Mouse (Mus musculus) kidney, postnatal 0 days (tissue): ENCODE results near the gene Tmem139. TPM values are rescaled to one million over a fixed set of nuclear protein-coding genes. Genes with fewer than 3 reads are reported as not detected.
A peak's percentile ranks its signal among the peaks of the same experiment; 100 is the strongest.

ENCODE experiments used
- ATAC-seq: fragments of 200-750 bp; cut with Nextera tagmentation; replicated peaks from 2 replicates; pipeline ENCODE4 v1.8.0; 2017; ENCODE audit warnings: low read depth, moderate number of reproducible peaks, moderate TSS enrichment, moderate library complexity; ENCODE audit not compliant: low FRiP score
- DNase-seq: peaks from one replicate; pipeline ENCODE4 v3.0.0-alpha.2; 2016; ENCODE audit warnings: low spot score
- H3K27ac ChIP-seq: fragments of 300-500 bp; sonication (generic); 2 replicates; pipeline ENCODE4 v1.5.1; 2014; ENCODE audit warnings: mild to moderate bottlenecking
- H3K27me3 ChIP-seq: fragments of 300-500 bp; sonication (generic); 2 replicates; pipeline ENCODE4 v1.6.1; 2014; ENCODE audit warnings: low read length, mixed read lengths; ENCODE audit not compliant: insufficient read depth
- H3K36me3 ChIP-seq: fragments of 300-500 bp; sonication (generic); 2 replicates; pipeline ENCODE4 v1.6.1; 2014; ENCODE audit warnings: low read length, mixed read lengths; ENCODE audit not compliant: insufficient read depth
- H3K4me1 ChIP-seq: fragments of 300-500 bp; sonication (generic); replicated peaks from 2 replicates; pipeline ENCODE4 v1.6.1; 2014; ENCODE audit warnings: antibody characterized with exemption, low read length, mixed read lengths; ENCODE audit not compliant: insufficient read depth
- H3K4me2 ChIP-seq: fragments of 300-500 bp; sonication (generic); 2 replicates; pipeline ENCODE4 v1.6.1; 2014; ENCODE audit warnings: mild to moderate bottlenecking, low read length, moderate library complexity, mixed read lengths
- H3K4me3 ChIP-seq: fragments of 300-500 bp; sonication (generic); replicated peaks from 2 replicates; pipeline ENCODE4 v1.5.1; 2014; ENCODE audit warnings: low read depth, low read length
- H3K9ac ChIP-seq: fragments of 300-500 bp; sonication (generic); 2 replicates; pipeline ENCODE4 v1.6.1; 2014; ENCODE audit warnings: low read depth, low read length
- H3K9me3 ChIP-seq: fragments of 300-500 bp; sonication (generic); replicated peaks from 2 replicates; pipeline ENCODE4 v1.6.1; 2016; ENCODE audit warnings: low read length, inconsistent platforms, mixed read lengths
- CTCF ChIP-seq: IDR thresholded peaks from 2 replicates; pipeline ENCODE4 v1.5.1; 2016; ENCODE audit warnings: antibody characterized with exemption, low read depth, mild to moderate bottlenecking, moderate library complexity
- WGBS: fragments of 180-500 bp; shearing (Covaris S2); extraction: QIAGEN DNeasy Blood & Tissue Kit; methylation state at CpG from one replicate; pipeline ENCODE4 v1.1.7; 2014; 5-methylcytosine and 5-hydroxymethylcytosine counted together
- polyA plus RNA-seq: library from polyadenylated mRNA; unstranded; fragments of >200 nt; fragmentation: Nextera tagmentation; extraction: Ambion mirVana; gene quantifications from 2 replicates; pipeline ENCODE4 v1.2.1, GENCODE M21; 2015

Tmem139 gene
- 7.0 and 7.1 TPM in 2 replicates for polyA plus RNA-seq

DNA sequence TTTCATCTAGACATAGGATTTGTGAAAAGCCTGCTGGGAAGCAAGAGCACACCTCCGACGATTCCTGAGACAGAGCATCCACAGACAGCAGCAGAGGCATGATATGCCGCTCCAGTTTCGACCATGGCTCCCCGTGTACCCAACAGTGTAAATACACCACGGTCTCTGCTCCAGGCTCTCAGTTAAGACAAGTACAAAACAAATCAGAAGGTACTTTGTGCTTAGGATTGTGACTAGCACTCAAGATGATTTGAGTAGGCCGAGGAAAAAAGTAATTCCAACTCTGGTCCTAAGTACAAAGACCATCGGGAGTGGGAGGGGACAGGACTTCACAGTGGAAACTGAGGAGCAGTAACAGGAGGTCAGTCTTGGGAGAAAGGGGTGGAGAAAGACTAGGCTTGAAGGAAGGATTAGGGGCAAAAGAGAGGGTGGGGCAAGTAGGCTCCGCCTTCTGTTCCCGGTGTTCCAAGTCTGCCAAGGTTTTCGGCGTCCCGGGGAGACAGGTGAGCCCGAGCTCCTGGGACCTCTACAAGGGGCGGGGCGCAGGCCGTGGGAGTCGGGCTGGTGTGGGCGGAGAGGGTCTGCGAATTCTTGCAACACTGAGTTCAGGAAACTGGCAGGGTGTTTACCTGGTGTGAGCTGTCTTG is at the start of gene Tmem139:
Gene Tmem139, plus strand, starts transcription at position 447 of the 647 bp plus-strand sequence.
- TF ChIP-seq CTCF, result no peak
- peak within 1 kb of the TSS; percentile 56 for H3K4me2 ChIP-seq
- H3K9me3 ChIP-seq, result no peaks in the 10 kb centered on the region
- peak within 1 kb of the TSS; percentile 42; the same call in 1 of the 2 replicates for H3K9ac ChIP-seq
- H3K4me3 ChIP-seq, result peak within 1 kb of the TSS; percentile 29
- H3K27me3 ChIP-seq, result no peaks in the 10 kb centered on the region
- no peaks in the 10 kb centered on the region for H3K36me3 ChIP-seq
- 16% methylated on average over 20 of the region's 20 CpGs for WGBS
- H3K4me1 ChIP-seq, result 0 out of 2 replicates have a peak, but pooled peaks cover 3% of the 10 kb centered on the region
- H3K27ac ChIP-seq, result peak within 1 kb of the TSS; percentile 62
- no peak for ATAC-seq
- DNase-seq, result peak; percentile 36

GRCm38 (mm10) chr6:42215028-42215427 is 46.7 kb upstream of the Tmem139 start, which contains the start of gene Tas2r144:
TSS of gene Tas2r144 (plus strand) at chr6:42215328.
- TF ChIP-seq CTCF, result no peak
- no peak within 1 kb of the TSS for H3K4me3 ChIP-seq
- H3K27ac ChIP-seq, result no peak within 1 kb of the TSS
- H3K9ac ChIP-seq, result no peak within 1 kb of the TSS
- H3K9me3 ChIP-seq, result no peaks in the 10 kb centered on the region
- H3K4me1 ChIP-seq, result no peaks in the 10 kb centered on the region
- DNase-seq (no peak), ATAC-seq (no peak)
- H3K36me3 ChIP-seq, result no peaks in the 10 kb centered on the region
- H3K4me2 ChIP-seq, result no peak within 1 kb of the TSS
- WGBS, result 83% methylated on average over 2 of the region's 2 CpGs
- H3K27me3 ChIP-seq, result no peaks in the 10 kb centered on the region

DNA sequence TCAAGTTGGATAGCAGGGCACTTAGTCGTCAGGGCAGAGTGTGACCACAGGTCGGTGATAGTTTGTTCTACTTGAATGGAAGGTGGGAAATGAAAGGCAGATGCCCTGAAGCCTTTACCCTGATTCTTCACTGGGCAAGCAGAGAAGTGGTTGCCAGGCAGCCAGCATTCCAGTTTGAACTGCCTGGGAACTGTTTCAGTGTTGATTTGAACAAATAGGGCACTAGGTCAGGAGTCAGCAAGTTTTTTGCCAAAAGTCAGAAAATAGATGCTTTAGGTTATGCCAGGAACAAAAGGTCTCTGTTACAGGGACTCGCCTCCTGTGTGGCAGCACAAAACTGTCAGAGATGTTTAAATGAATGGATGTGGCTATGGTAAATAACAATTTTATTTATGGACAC is 39.5 kb upstream of the Tmem139 start:
- Histone ChIP-seq H3K4me2 (no peak overlapping the region), H3K27me3 (no peaks in the 10 kb centered on the region), H3K4me3 (no peak overlapping the region), H3K9me3 (no peaks in the 10 kb centered on the region), H3K27ac (no peak overlapping the region), H3K36me3 (no peaks in the 10 kb centered on the region), H3K9ac (no peak overlapping the region), H3K4me1 (no peaks in the 10 kb centered on the region)
- ATAC-seq, result no peak
- no peak for TF ChIP-seq CTCF
- no peak for DNase-seq
- WGBS, result 60% methylated on average over 3 of the region's 3 CpGs

DNA sequence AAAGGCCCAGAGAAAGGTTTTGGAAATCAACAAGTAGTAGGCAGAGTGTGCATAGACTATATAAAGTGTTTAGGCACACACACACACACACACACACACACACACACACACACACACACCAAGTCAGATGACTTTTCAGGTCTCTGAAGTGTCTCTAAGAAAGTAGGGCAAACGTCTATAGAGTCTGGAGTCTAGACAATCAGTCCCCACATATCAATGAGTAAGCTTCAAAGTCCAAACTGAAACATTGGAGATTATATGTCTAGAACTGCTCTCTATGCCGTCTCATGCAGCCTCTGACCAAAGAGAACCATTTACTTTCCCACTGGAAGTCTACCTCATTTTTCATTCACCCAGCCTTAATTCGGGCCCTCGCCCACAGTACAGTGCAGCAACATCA is 36.7 kb upstream of the Tmem139 start:
- no peak for ATAC-seq

DNA sequence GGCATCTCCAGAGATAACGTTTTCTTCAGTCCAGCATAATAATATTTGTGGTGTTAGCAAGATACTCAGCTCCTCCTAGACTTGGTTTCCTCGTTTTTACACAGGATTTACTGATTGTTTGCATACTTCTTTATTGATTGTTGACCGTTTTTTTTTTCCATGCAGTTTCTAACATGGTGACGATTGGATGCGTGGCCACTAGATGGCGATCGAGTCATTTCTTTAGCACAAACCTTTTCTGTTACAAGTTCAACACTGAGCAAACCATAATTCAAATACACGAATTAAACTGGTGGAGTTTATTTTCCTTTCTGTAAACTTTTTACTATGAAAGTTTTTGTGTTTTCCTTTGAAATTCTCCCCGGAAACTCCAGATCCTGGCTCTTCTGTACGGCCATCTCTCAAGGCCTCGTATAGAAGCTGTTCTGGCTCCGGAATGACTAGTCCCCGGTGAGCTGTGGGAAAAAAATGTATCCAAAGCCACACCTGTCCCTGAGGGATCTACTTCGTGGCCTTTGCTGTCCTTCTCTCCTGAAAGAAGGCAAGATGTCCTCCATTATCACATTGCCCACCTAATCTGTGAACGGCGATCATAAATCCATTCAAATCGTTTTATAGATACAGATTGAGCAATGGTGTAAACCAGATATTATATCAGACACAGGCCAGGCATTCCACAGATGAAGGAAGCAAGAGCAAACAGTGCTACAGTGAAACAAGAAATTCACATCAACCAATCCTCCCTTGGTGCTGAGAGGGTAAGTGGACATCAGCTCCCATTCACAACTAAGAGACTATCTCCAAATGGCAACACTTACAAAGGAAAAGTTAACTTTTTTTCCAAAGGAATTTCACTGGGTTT is 34.3 kb upstream of the Tmem139 start:
- no peaks in the 10 kb centered on the region for H3K4me1 ChIP-seq
- no peak overlapping the region for H3K4me2 ChIP-seq
- H3K36me3 ChIP-seq, result no peaks in the 10 kb centered on the region
- H3K27ac ChIP-seq, result no peak overlapping the region
- H3K27me3 ChIP-seq, result no peaks in the 10 kb centered on the region
- no peak overlapping the region for H3K9ac ChIP-seq
- WGBS, result 29% methylated on average over 17 of the region's 17 CpGs
- peak; percentile 90 for TF ChIP-seq CTCF
- H3K4me3 ChIP-seq, result no peak overlapping the region
- ATAC-seq, result no peak
- DNase-seq, result peak; percentile 85
- no peaks in the 10 kb centered on the region for H3K9me3 ChIP-seq

More for the DNA sequence above, 36.7 kb upstream of the Tmem139 start:
- Histone ChIP-seq H3K27me3 (no peaks in the 10 kb centered on the region), H3K9ac (no peak overlapping the region), H3K4me2 (no peak overlapping the region), H3K4me3 (no peak overlapping the region), H3K4me1 (no peaks in the 10 kb centered on the region), H3K9me3 (no peaks in the 10 kb centered on the region), H3K36me3 (no peaks in the 10 kb centered on the region), H3K27ac (no peak overlapping the region)
- DNase-seq, result no peak
- no peak for TF ChIP-seq CTCF
- 70% methylated on average over 4 of the region's 4 CpGs for WGBS

GRCm38 (mm10) chr6:42229610-42230009 is 32.2 kb upstream of the Tmem139 start:
- Histone ChIP-seq H3K4me1 (no peaks in the 10 kb centered on the region), H3K9me3 (no peaks in the 10 kb centered on the region), H3K27me3 (no peaks in the 10 kb centered on the region), H3K4me3 (no peak overlapping the region), H3K9ac (no peak overlapping the region), H3K36me3 (no peaks in the 10 kb centered on the region), H3K27ac (no peak overlapping the region), H3K4me2 (no peak overlapping the region)
- DNase-seq (no peak), ATAC-seq (no peak)
- 64% methylated on average over 4 of the region's 4 CpGs for WGBS
- TF ChIP-seq CTCF, result no peak
